Mouse (Mus musculus) forebrain, embryonic 15.5 days (tissue): ENCODE results near the gene Hoxa6. TPM values are rescaled to one million over a fixed set of nuclear protein-coding genes. Genes with fewer than 3 reads are reported as not detected.

Experiments
- ATAC-seq: fragments of 200-750 bp; cut with Nextera tagmentation; replicated peaks from 2 replicates; pipeline ENCODE4 v1.8.0; 2017; ENCODE audit warnings: mild to moderate bottlenecking, moderate TSS enrichment, moderate library complexity
- H3K27ac ChIP-seq: fragments of 300-500 bp; sonication (generic); replicated peaks from 2 replicates; pipeline ENCODE4 v1.5.1; 2015; ENCODE audit warnings: mild to moderate bottlenecking, inconsistent platforms
- H3K27me3 ChIP-seq: fragments of 300-500 bp; sonication (generic); 2 replicates; pipeline ENCODE4 v1.6.1; 2015; ENCODE audit warnings: inconsistent platforms
- H3K36me3 ChIP-seq: fragments of 300-500 bp; sonication (generic); 2 replicates; pipeline ENCODE4 v1.6.1; 2015; ENCODE audit warnings: mild to moderate bottlenecking, inconsistent platforms
- H3K4me1 ChIP-seq: fragments of 300-500 bp; sonication (generic); 2 replicates; pipeline ENCODE4 v1.6.1; 2015; ENCODE audit warnings: inconsistent platforms
- H3K4me2 ChIP-seq: fragments of 300-500 bp; sonication (generic); replicated peaks from 2 replicates; pipeline ENCODE4 v1.6.1; 2015; ENCODE audit warnings: mild to moderate bottlenecking, inconsistent platforms
- H3K4me3 ChIP-seq: fragments of 300-500 bp; sonication (generic); 2 replicates; pipeline ENCODE4 v1.5.1; 2015; ENCODE audit warnings: mild to moderate bottlenecking, inconsistent platforms
- H3K9ac ChIP-seq: fragments of 300-500 bp; sonication (generic); replicated peaks from 2 replicates; pipeline ENCODE4 v1.6.1; 2015; ENCODE audit warnings: mild to moderate bottlenecking, inconsistent platforms
- H3K9me3 ChIP-seq: fragments of 300-500 bp; sonication (generic); 2 replicates; pipeline ENCODE4 v1.6.1; 2016; ENCODE audit warnings: inconsistent platforms
- WGBS: fragments of 180-500 bp; shearing (Covaris S2); methylation state at CpG from one replicate; pipeline ENCODE4 v1.1.7; 2015; ENCODE audit warnings: mixed read lengths; 5-methylcytosine and 5-hydroxymethylcytosine counted together
- polyA plus RNA-seq: library from polyadenylated mRNA; unstranded; fragments of >200 nt; fragmentation: Nextera tagmentation; extraction: Ambion mirVana; gene quantifications from 2 replicates; pipeline ENCODE4 v1.2.1, GENCODE M21; 2015

Gene Hoxa6
- polyA plus RNA-seq, 1 experiment from 2014 or later: not detected

- Histone ChIP-seq H3K36me3 (no peaks in the 10 kb centered on the region), H3K4me1 (peaks cover 17% of the 10 kb centered on the region), H3K9ac (peak within 1 kb of the TSS; percentile 43), H3K4me2 (peak within 1 kb of the TSS; percentile 78), H3K4me3 (peak within 1 kb of the TSS; percentile 46), H3K27me3 (peaks cover 100% of the 10 kb centered on the region), H3K27ac (no peak within 1 kb of the TSS), H3K9me3 (no peaks in the 10 kb centered on the region)
- WGBS: 2% methylated on average over 46 of the region's 46 CpGs
- ATAC-seq: peak; percentile 53
These were observed 12.9 kb upstream of the Hoxa6 start, which contains the start of gene Hoxa7 for GRCm38 (mm10) chr6:52221337-52221992. Gene Hoxa7, minus strand, starts transcription at chr6:52221854.

GRCm38 (mm10) chr6:52220865-52221310, 12.4 kb upstream of the Hoxa6 start:
- H3K36me3 ChIP-seq: no peaks in the 10 kb centered on the region
- ATAC-seq: no peak
- H3K27ac ChIP-seq: no peak overlapping the region
- H3K4me2 ChIP-seq: peak overlapping the region; percentile 78
- no peak overlapping the region for H3K9ac ChIP-seq
- no peaks in the 10 kb centered on the region for H3K9me3 ChIP-seq
- H3K4me3 ChIP-seq: peak overlapping the region; percentile 46
- peaks cover 100% of the 10 kb centered on the region for H3K27me3 ChIP-seq
- peaks cover 17% of the 10 kb centered on the region for H3K4me1 ChIP-seq
- WGBS: 8% methylated on average over 12 of the region's 12 CpGs

- peaks cover 17% of the 10 kb centered on the region for H3K4me1 ChIP-seq
- no peak overlapping the region for H3K4me3 ChIP-seq
- no peak overlapping the region for H3K4me2 ChIP-seq
- no peak overlapping the region for H3K9ac ChIP-seq
- H3K27me3 ChIP-seq: peaks cover 100% of the 10 kb centered on the region
- no peak overlapping the region for H3K27ac ChIP-seq
- ATAC-seq: no peak
- H3K36me3 ChIP-seq: no peaks in the 10 kb centered on the region
- 14% methylated on average over 32 of the region's 32 CpGs for WGBS
- H3K9me3 ChIP-seq: no peaks in the 10 kb centered on the region
These were observed 11.7 kb upstream of the Hoxa6 start for GRCm38 (mm10) chr6:52220003-52220864.

GRCm38 (mm10) chr6:52219234-52219942, 10.9 kb upstream of the Hoxa6 start:
- H3K9me3 ChIP-seq: no peaks in the 10 kb centered on the region
- no peak overlapping the region for H3K4me2 ChIP-seq
- H3K9ac ChIP-seq: no peak overlapping the region
- 17% methylated on average over 9 of the region's 9 CpGs for WGBS
- H3K4me3 ChIP-seq: no peak overlapping the region
- no peak overlapping the region for H3K27ac ChIP-seq
- H3K27me3 ChIP-seq: peaks cover 100% of the 10 kb centered on the region
- ATAC-seq: no peak
- no peaks in the 10 kb centered on the region for H3K36me3 ChIP-seq
- peaks cover 17% of the 10 kb centered on the region for H3K4me1 ChIP-seq

GRCm38 (mm10) chr6:52218643-52219215, 10.2 kb upstream of the Hoxa6 start:
- no peak for ATAC-seq

GRCm38 (mm10) chr6:52217895-52218642, 9.5 kb upstream of the Hoxa6 start:
- no peak overlapping the region for H3K4me3 ChIP-seq
- 3% methylated on average over 23 of the region's 23 CpGs for WGBS
- peaks cover 99% of the 10 kb centered on the region for H3K27me3 ChIP-seq
- no peak overlapping the region for H3K4me2 ChIP-seq
- no peak overlapping the region for H3K27ac ChIP-seq
- no peak overlapping the region for H3K9ac ChIP-seq
- H3K4me1 ChIP-seq: peaks cover 18% of the 10 kb centered on the region
- H3K9me3 ChIP-seq: no peaks in the 10 kb centered on the region
- no peak for ATAC-seq
- no peaks in the 10 kb centered on the region for H3K36me3 ChIP-seq

More at GRCm38 (mm10) chr6:52218643-52219215, 10.2 kb upstream of the Hoxa6 start:
- Histone ChIP-seq H3K4me2 (no peak overlapping the region), H3K4me3 (no peak overlapping the region), H3K27ac (no peak overlapping the region), H3K27me3 (peaks cover 100% of the 10 kb centered on the region), H3K9me3 (no peaks in the 10 kb centered on the region), H3K9ac (no peak overlapping the region), H3K36me3 (no peaks in the 10 kb centered on the region), H3K4me1 (peaks cover 17% of the 10 kb centered on the region)
- 6% methylated on average over 14 of the region's 14 CpGs for WGBS

GRCm38 (mm10) chr6:52217459-52217768, 8.9 kb upstream of the Hoxa6 start:
- no peak overlapping the region for H3K27ac ChIP-seq
- H3K27me3 ChIP-seq: peaks cover 99% of the 10 kb centered on the region
- WGBS: under 1% methylated on average over 25 of the region's 25 CpGs
- no peak overlapping the region for H3K9ac ChIP-seq
- H3K36me3 ChIP-seq: no peaks in the 10 kb centered on the region
- H3K9me3 ChIP-seq: no peaks in the 10 kb centered on the region
- peak overlapping the region; percentile 14 for H3K4me2 ChIP-seq
- H3K4me1 ChIP-seq: peaks cover 20% of the 10 kb centered on the region
- H3K4me3 ChIP-seq: peak overlapping the region; percentile 18
- ATAC-seq: 0 out of 2 replicates have a peak, but pooled peaks have one; percentile 39

GRCm38 (mm10) chr6:52216691-52217458, 8.4 kb upstream of the Hoxa6 start:
- H3K27me3 ChIP-seq: peaks cover 99% of the 10 kb centered on the region
- H3K4me1 ChIP-seq: peaks cover 20% of the 10 kb centered on the region
- no peaks in the 10 kb centered on the region for H3K9me3 ChIP-seq
- ATAC-seq: no peak
- H3K36me3 ChIP-seq: no peaks in the 10 kb centered on the region
- H3K4me2 ChIP-seq: peak overlapping the region; percentile 14
- H3K4me3 ChIP-seq: peak overlapping the region; percentile 18
- H3K27ac ChIP-seq: no peak overlapping the region
- no peak overlapping the region for H3K9ac ChIP-seq
- WGBS: 1% methylated on average over 59 of the region's 60 CpGs

GRCm38 (mm10) chr6:52215771-52216535, 7.4 kb upstream of the Hoxa6 start:
- Histone ChIP-seq H3K4me3 (no peak overlapping the region), H3K4me2 (no peak overlapping the region), H3K27ac (no peak overlapping the region), H3K36me3 (no peaks in the 10 kb centered on the region), H3K9ac (no peak overlapping the region), H3K27me3 (peaks cover 99% of the 10 kb centered on the region), H3K9me3 (no peaks in the 10 kb centered on the region), H3K4me1 (peaks cover 14% of the 10 kb centered on the region)
- 1% methylated on average over 30 of the region's 30 CpGs for WGBS
- no peak for ATAC-seq

GRCm38 (mm10) chr6:52215070-52215469, 6.5 kb upstream of the Hoxa6 start:
- 10% methylated on average over 3 of the region's 3 CpGs for WGBS
- Histone ChIP-seq H3K4me1 (peaks cover 14% of the 10 kb centered on the region), H3K4me3 (no peak overlapping the region)

More at GRCm38 (mm10) chr6:52215070-52215469, 6.5 kb upstream of the Hoxa6 start:
- Histone ChIP-seq H3K36me3 (no peaks in the 10 kb centered on the region), H3K9me3 (no peaks in the 10 kb centered on the region), H3K27ac (no peak overlapping the region), H3K9ac (no peak overlapping the region), H3K27me3 (peaks cover 99% of the 10 kb centered on the region), H3K4me2 (no peak overlapping the region)
- no peak for ATAC-seq
